Mouse (Mus musculus) kidney, postnatal 10 days (tissue): ENCODE measurements around the gene Tmem106c.

Experiments used
- DNase-seq: peaks from one replicate; pipeline ENCODE4 v3.0.0; 2021; ENCODE audit warnings: mixed read lengths

The Tmem106c gene

GRCm38 (mm10) chr15:97963989-97964835 is at the start of gene Tmem106c:
Gene Tmem106c (plus strand): TSS chr15:97964200.
- peak; percentile 94 for DNase-seq

- DNase-seq = peak; percentile 58
Observed at GRCm38 (mm10) chr15:97914331-97914747, 49.7 kb upstream of the Tmem106c start.

DNA sequence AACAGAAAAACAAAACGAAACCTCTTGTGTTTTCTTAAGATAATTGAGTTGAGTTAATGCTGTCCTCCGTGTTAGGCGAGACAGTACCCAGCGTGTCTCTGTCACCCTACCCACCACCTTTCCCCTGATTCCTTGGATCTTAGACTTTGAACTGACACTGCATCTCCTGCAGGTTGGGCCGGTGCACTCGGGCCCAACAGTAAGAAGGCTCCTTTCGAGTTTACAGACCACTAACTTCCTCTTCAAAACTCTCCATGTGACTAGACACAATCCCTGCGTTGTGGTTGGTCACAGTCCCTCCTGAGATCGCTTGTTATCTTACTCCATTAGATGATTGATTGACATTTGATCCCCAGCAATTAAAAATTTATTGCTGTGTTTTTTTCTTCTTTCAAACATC is 46.0 kb upstream of the Tmem106c start:
- no peak for DNase-seq

DNA sequence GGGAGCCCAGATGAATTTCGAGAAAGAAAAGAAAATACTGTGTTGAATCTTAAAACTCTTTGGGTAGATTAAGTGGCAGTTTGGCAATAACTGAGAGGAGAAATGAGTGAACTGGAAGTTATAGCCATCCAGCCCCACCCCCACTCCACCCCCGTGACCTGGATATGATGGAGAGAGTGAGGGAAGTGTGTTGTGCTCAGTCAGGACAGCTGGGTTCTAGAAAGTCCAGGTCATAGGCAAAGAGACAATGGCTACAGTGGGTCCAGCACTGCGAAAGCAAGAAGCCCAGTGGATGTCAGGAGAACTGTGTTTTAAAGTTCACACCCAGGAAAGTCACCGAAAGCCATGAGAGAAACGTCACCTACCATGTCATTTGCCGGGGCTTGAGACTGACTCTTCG is 44.8 kb upstream of the Tmem106c start:
- DNase-seq = no peak

DNA sequence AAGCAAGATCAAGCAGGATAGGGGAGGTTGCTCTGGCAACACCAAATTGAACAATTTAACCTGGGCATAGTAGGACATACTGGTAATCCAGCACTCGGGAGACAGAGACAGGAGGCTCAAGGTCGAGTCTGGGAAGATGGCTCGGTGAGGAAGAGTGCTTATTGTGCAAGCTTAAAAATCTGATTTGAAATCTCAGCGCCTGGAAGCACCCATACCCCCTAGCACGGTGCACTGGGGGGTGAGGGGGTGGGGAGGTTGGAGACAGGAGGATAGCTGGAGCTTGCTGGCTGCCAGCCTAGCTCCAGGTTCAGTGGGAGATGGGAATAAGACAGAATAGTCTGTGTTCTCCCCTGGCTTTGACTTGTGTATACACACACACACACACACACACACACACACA is 43.7 kb upstream of the Tmem106c start:
- no peak for DNase-seq

DNA sequence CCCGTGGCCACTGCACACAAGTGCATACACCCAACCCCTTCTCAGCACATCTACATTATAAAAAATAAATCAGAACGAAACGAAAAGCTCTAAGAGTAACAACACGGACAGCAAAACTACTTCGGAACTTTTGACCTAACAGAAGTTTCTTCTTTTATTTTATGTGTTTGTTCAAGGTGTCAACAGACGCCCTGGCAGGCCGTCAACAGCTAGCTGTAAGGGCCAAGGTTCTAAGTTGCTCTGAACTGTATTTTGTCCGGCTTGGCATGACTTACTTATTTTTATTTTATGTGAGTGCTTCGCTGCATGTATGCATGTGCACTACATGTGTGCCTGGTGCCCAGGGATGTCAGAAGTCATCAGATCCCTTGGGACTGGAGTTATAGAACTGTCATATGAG is 42.2 kb upstream of the Tmem106c start:
- DNase-seq = no peak

DNA sequence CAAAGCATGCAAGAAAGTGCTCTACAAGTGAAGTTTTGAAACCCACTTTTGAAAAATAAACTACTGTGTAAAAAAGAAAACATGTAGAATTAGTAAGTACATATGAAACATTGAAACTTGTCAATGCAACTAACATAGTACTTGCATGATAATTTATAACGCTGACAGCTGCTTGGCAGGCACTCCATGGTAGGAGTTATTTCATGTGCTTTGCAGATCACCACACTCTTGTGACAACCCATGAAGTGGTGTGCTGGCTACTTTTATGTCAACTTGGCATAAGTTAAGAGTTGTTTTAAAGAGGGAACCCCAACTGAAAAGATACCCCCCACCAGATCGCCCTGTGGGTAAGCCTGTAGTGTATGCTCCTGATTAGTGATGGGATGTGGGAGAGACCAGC is 41.6 kb upstream of the Tmem106c start:
- no peak for DNase-seq

DNA sequence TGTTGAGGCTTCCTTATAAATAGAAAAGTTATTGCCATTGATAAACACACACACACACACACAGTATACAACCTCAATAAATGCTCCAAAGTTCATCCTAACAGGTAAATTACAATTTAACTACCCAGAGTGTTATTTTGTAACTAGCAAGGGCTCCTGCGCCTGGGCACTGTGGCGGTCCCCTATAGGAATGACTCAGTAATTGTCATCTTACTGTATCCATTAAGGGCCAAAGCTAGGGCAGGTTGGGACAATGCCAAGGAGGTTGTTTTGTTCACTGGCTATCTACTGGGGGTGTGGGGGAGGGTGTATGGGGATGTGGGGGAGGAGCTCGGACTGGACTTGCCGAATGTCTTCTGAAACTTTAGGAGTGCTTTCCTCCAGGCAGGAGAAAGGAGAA is 37.0 kb upstream of the Tmem106c start:
- DNase-seq = peak; percentile 72

DNA sequence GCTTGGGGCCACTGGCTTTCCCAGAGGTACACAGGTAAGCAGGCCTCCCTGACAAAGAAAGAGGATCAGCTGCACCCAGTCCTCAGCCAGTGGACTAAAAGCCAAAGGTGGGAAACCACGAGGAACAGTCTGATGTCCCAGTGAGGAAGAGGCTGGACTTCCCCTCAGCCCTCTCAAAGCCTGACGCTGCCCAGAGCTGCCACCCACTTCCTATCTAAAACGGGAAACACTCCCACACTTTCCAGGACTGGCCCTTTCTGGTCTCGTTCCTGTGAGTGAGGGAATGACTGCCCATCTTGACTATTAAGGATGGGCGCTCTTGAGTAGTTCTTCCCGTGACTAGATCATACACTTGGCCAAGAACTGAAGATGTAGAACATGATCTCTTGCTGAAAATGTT is 36.2 kb upstream of the Tmem106c start:
- DNase-seq = no peak

GRCm38 (mm10) chr15:97929259-97929824 is 34.7 kb upstream of the Tmem106c start:
- DNase-seq = no peak

GRCm38 (mm10) chr15:97932441-97932840 is 31.6 kb upstream of the Tmem106c start:
- DNase-seq = peak; percentile 47

DNA sequence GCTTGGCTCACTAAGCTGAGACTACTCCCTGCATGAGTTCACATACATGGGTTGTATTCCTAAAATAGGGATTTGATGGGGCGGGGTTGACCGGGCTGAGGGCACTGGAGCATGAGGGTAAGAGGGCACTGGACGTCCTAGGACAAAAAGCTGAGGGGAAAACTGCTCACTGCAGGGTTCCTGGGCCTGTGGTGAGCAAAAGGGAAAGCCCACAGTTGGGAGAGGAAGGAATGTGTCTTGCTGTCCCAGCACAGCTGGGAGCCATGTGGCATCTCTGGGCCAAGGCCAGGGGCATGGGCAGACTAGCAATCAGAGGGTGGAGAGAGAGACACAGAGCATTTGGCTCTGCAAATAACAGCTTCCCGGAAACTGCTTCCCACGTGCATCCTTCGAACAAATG is 25.4 kb upstream of the Tmem106c start:
- no peak for DNase-seq

DNA sequence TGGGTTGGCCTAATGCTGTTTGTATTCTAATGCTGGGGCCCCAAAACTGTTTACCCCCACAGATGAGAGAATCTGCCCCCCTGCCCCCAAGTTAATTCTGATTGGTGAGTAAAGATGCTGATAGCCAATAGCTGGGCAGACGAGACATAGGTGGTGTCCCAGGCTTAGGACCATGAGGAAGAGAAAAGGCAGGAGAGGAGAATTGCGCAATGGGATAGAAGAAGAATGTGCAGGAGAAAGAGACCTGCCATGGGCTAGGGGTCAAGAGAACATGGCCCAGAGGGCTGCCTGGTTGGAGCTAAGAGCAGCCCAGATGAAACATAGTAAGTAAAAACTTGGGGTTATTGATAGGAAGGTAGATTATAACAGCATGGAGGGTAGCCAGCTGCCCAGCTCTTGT is 23.9 kb upstream of the Tmem106c start:
- DNase-seq = no peak

- no peak for DNase-seq
Observed at GRCm38 (mm10) chr15:97941306-97941705, 22.7 kb upstream of the Tmem106c start.

- no peak for DNase-seq
Observed at GRCm38 (mm10) chr15:97942538-97942937, 21.5 kb upstream of the Tmem106c start.

DNA sequence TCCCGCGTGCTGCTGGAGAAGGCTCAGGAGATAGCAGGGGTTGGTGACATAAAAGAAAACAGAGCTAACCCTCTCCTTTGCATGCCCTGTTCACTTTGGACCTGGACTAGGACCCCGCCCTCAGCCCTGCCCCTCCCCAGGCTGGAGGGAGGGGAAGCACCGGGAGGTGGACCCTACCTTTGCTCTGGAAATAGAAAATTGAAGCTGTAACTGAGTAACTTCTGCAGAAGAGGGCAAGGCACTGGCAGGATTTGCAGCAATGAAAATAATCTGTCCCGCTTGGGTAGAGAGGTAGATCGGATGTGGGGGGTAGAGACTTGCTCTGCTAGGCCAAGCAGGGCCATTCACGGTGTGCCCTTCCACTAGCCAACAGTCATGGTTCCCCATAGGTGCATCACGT is 20.6 kb upstream of the Tmem106c start:
- peak; percentile 83 for DNase-seq

GRCm38 (mm10) chr15:97944919-97945574 is 19.0 kb upstream of the Tmem106c start:
- peak; percentile 57 for DNase-seq

DNA sequence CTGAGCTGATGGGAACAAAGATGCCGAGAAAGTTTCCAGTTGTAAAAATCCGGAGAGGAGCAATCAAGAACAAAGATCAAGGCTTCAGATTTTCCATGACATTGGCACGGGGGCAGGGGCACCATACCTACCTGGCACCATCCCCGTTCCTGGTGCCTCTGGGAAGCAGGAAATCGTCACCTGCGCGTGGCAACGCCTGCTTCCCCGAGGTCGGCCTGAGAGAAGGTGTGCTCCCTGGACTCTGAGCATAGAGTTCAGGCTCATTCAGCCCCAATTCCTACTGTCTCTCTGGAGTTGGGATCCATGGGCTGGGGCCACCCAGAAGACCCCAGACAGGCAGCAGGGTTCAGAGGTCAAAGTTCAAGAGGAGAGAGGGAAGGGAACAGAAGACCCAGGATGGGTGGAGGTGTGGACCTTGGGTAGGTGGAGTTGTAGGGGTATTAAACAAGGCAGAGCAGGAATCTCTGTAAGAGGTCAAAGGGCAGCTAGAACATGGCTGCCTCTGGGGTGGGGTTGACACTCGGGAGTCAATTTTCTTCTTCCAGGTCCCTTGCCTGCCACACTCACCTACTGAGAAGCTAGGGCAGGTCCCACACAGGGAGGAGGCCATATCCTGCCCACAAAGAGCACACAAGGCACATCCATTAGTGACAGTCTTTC is 18.2 kb upstream of the Tmem106c start:
- no peak for DNase-seq

DNA sequence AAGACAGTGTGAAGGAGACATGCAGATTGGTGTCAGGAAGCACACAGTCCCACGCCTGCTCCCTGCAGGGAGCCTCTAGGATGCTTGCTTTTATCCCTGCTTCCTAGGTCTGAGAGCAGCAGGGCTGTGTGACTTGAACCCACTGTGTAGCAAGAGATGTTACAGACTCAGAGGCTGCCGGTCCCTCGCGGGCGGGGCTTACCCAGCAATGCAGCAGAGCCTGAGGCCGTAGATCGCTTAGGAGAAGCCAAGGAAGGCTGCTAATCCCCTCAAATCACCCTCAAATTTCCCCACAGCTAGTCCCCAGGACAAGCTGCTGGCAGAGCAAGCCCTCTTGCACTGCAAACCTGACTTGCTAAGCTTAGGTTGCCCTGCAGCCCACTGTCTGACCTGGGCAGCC is 15.3 kb upstream of the Tmem106c start:
- DNase-seq = no peak

DNA sequence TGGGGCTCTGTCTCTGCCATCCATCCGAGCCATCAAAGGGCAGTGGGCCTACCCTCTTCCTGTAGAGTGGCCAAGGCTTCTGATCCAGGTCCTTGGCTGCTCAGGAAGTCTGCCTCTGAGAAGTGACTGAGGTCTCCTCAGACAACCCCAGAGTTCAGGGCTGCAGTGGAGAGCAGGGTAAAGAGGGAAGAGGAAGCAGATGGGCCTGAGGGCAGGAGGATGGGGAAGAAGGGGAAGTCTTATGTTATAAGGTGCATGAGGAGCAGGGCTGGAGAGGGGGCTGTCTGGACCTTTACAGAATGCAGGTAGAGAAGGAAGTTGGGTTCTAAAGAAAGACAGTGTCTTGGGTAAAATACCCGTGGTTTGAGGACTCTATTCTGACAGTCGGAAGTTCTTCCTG is 14.3 kb upstream of the Tmem106c start:
- DNase-seq = no peak

GRCm38 (mm10) chr15:97950240-97950639 is 13.8 kb upstream of the Tmem106c start:
- DNase-seq = no peak

DNA sequence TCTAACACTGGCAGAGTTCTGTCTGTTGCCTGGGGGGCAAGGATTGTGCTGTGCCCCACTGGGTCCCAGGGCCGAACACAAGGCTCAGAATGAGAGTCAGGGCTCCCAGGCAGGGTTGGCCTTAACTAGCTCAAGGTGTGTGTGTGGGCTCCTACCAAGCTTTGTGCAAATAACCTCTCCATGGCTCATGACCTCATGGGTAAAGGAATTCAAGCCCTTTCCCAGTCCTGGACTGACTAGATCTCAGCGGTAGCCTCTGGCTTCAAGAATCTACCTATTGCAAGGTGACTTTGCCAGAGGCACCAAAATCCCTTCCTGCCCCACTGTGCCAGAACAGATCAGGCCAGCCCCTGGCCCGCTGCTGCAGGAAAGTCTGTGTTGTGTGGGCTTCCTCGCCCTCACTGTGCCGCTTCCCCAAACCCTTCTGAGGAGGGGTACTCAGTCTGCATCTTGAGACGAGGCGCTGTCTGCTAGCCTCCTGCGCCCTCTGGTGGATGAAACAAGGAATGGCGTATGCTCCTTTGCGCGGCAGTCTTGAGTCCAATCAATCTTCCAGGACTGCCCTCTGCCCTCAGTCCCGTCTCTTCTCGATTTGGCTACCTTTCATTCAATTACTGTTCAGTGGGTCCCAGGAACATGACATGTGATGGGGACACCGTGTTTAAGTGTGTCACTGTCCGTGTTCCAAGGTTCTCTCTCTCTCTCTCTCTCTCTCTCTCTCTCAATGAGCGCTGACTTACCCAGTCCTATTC is 11.7 kb upstream of the Tmem106c start:
- peak; percentile 80 for DNase-seq

DNA sequence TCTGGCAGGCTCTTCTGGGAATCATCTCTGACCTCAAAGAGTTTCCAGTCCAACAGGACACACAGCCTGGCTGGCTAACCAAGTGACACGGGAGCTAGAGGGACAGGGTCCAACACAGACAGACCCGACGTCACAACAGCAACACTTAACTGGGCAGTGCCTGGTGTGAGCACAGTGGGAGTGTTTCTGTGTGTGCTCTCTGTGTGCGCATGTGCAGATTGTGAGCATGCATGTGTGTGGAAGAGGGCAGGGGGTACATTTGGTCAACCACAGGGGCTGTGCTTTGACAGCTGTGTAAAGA is 11.2 kb upstream of the Tmem106c start:
- no peak for DNase-seq
